16 mouse cellular contexts compared by ENCODE assay signal in the genomic region with DNA sequence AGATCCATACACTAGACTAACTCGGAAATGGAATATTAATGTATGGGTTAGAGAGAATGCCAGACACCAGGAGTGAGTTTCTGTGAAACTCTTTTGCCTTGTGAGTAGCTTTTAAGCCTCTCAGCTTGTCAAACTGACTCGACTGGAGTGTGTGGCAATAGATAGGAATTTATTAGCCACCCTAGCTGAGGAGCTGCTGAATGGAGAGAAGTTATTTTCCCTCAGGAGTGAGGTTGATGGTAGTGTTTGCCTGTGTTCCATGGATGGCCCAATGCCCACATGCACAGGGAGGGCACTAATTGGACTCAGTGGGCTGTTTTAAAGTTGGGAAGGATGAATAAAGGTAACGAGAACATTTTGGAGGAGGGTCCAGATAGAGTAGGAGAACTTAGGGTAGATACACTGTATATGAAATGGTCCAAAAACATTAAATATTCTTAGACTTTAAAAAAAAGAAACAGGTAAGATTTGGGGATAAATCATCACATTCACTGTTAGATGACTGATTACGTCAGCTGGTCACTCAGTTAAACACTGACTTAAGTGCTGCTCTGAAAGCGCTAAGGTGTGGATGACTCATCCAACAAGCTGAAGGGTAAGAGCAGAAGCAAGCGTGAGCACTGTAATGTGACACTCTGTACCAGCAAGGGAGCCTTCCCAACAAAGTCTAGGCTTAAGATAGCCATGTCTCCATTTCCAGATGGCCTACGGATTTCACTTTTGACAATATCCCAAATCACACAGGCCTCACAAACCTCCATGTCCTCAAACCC.
DNase-seq lines count a peak whose midpoint lies in the region; ATAC-seq and TF ChIP-seq lines count a peak whose summit lies in the region.
"Had no signal": no experiment of that assay in that cellular context is flagged by ENCODE, and none has a peak within 500 bp of the region (broad histone marks: within the 10 kb centered on the region; RNA-seq: fewer than 3 reads in every experiment).

No protein-coding gene starts in this region.

- H3K27me3 ChIP-seq in stomach, embryonic 16.5 days (ENCODE audit: control insufficient read depth, insufficient read depth, low read length), result no peaks in the 10 kb centered on the region
- no peaks in the 10 kb centered on the region for H3K27me3 ChIP-seq in stomach, postnatal 0 days (ENCODE audit: control insufficient read depth, insufficient read depth, low read length)
- H3K27me3 ChIP-seq: heart, embryonic 15.5 days; hindbrain, embryonic 13.5 days had no signal

- no peaks in the 10 kb centered on the region for H3K4me1 ChIP-seq in stomach, embryonic 16.5 days (ENCODE audit: control insufficient read depth, insufficient read depth, low read length)
- no peaks in the 10 kb centered on the region for H3K4me1 ChIP-seq in stomach, postnatal 0 days (replicated peaks; ENCODE audit: control insufficient read depth, insufficient read depth)
- H3K4me1 ChIP-seq: heart, embryonic 15.5 days; hindbrain, embryonic 13.5 days had no signal

- whole genome bisulfite sequencing in stomach, embryonic 16.5 days, result 68% methylated on average over 7 of the region's 7 CpGs
- 73% methylated on average over 7 of the region's 7 CpGs for WGBS in stomach, postnatal 0 days

- TF ChIP-seq EP300 in stomach, postnatal 0 days (optimal IDR thresholded peaks at IDR 0.05), result no peak

- H3K4me3 ChIP-seq in stomach, embryonic 16.5 days (replicated peaks; ENCODE audit: low read length), result no peak overlapping the region
- no peak overlapping the region for H3K4me3 ChIP-seq in stomach, postnatal 0 days (ENCODE audit: low read depth, low read length)
- H3K4me3 ChIP-seq: heart, embryonic 15.5 days; hindbrain, embryonic 13.5 days had no signal

- H3K36me3 ChIP-seq in stomach, embryonic 16.5 days (ENCODE audit: control insufficient read depth, insufficient read depth, low read length), result no peaks in the 10 kb centered on the region
- H3K36me3 ChIP-seq in stomach, postnatal 0 days (ENCODE audit: control insufficient read depth, insufficient read depth, low read length), result no peaks in the 10 kb centered on the region
- H3K36me3 ChIP-seq: heart, embryonic 15.5 days; hindbrain, embryonic 13.5 days had no signal

- peak; percentile 97 for ATAC-seq in frontal cortex, adult (ENCODE audit: low TSS enrichment)
- 0 out of 2 replicates have a peak, but pooled peaks have one; percentile 47 for ATAC-seq in stomach, embryonic 16.5 days (ENCODE audit: insufficient read depth, low FRiP score)
- ATAC-seq in stomach, postnatal 0 days (ENCODE audit: low FRiP score, low TSS enrichment), result no peak

- no peak overlapping the region for H3K27ac ChIP-seq in stomach, embryonic 16.5 days (ENCODE audit: low read length)
- no peak overlapping the region for H3K27ac ChIP-seq in stomach, postnatal 0 days (replicated peaks)
- H3K27ac ChIP-seq: heart, embryonic 15.5 days; hindbrain, embryonic 13.5 days had no signal

- H3K4me2 ChIP-seq in stomach, embryonic 16.5 days (ENCODE audit: low read depth, low read length), result no peak overlapping the region
- H3K4me2 ChIP-seq in stomach, postnatal 0 days (replicated peaks; ENCODE audit: low read depth), result no peak overlapping the region
- H3K4me2 ChIP-seq: heart, embryonic 15.5 days; hindbrain, embryonic 13.5 days; liver, embryonic 11.5 days had no signal

- no peak overlapping the region for H3K9ac ChIP-seq in stomach, embryonic 16.5 days (ENCODE audit: low read length)
- H3K9ac ChIP-seq in stomach, postnatal 0 days (ENCODE audit: low read length), result no peak overlapping the region
- H3K9ac ChIP-seq: heart, embryonic 15.5 days; hindbrain, embryonic 13.5 days had no signal

- no peak for DNase-seq in frontal cortex, postnatal 25 days (ENCODE audit: low spot score in 2 of 2)
- no peak for DNase-seq in stomach, postnatal 0 days (ENCODE audit: low spot score)
- peak; percentile 20 for DNase-seq in gonadal fat pad, adult 2 months (ENCODE audit: low read depth)
- DNase-seq in telencephalon, adult 2 months (ENCODE audit: low read depth, low spot score), result peak; percentile 21
- no peak for DNase-seq in urinary bladder, adult 2 months (ENCODE audit: low spot score)
- no peak for DNase-seq in layer of hippocampus, postnatal 14 days (ENCODE audit: low spot score in 2 of 2)
- DNase-seq: B cell, adult 2 months; cerebellum, adult 18-20 months; gastrocnemius, postnatal 36 days; kidney, adult 2 months; thymus, postnatal 25 days had no signal

- H3K9me3 ChIP-seq in stomach, embryonic 16.5 days (replicated peaks; ENCODE audit: control insufficient read depth, low read length), result no peaks in the 10 kb centered on the region
- H3K9me3 ChIP-seq in stomach, postnatal 0 days (ENCODE audit: control insufficient read depth, low read length), result no peaks in the 10 kb centered on the region
- H3K9me3 ChIP-seq: heart, embryonic 15.5 days; hindbrain, embryonic 13.5 days had no signal

- TF ChIP-seq CTCF in stomach, postnatal 0 days (IDR thresholded peaks at IDR 0.05; ENCODE audit: low read depth), result no peak

Comparison
In these comparisons a context has a peak if more than half of its experiments do, and no peak if none do; other contexts are left out.
1. DNase-seq: peak in gonadal fat pad, adult 2 months (single experiment) and telencephalon, adult 2 months (single experiment); none in frontal cortex, postnatal 25 days (0 of 2), stomach, postnatal 0 days (single experiment), urinary bladder, adult 2 months (single experiment) and layer of hippocampus, postnatal 14 days (0 of 2).